Mouse (Mus musculus) CD4-positive naive resting alpha-beta T cell, adult 76 days (primary cell): ENCODE measurements around the gene Tas2r102. TPM values are rescaled to one million over a fixed set of nuclear protein-coding genes. Genes with fewer than 3 reads are reported as not detected.

Experiments used
- total RNA-seq: library from RNA; stranded (reverse); gene quantifications from one replicate; pipeline ENCODE4 v1.2.4, GENCODE M21; 2023

Gene Tas2r102
- total RNA-seq: not detected

GRCm38 (mm10) chr6:132761831-132762230 is at the start of gene Tas2r102:
TSS of gene Tas2r102 (plus strand) at chr6:132762131.

GRCm38 (mm10) chr6:132737935-132738334 is 24.0 kb upstream of the Tas2r102 start, which contains the start of gene Tas2r115:
TSS of gene Tas2r115 (minus strand) at chr6:132738035.

DNA sequence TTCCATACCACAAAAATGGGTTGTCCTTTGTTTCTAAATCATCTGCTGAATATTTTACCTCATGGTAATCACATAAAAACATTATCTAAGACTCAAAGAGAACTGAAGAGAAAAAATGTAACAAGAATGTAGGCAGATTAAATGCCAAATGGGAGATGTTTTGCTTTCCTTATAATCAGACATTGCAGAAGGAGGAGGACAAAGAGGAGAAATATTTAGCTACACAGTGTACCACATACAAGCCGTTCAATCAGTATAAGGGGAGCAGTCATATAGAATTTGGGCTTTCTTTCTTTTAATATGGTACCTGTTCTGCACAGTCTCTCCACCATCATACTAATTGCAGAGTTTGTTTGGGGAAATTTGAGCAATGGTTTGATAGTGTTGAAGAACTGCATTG is 7.5 kb upstream of the Tas2r102 start, which contains the start of gene Tas2r124:
Gene Tas2r124 (plus strand): TSS at position 301 of the 400 bp plus-strand sequence.

GRCm38 (mm10) chr6:132778062-132778461 is 16.1 kb downstream of the Tas2r102 start, which contains the start of gene Tas2r136:
TSS of gene Tas2r136 (minus strand) at chr6:132778162.

GRCm38 (mm10) chr6:132802518-132802917 is 40.6 kb downstream of the Tas2r102 start, which contains the start of gene Tas2r117:
TSS of gene Tas2r117 (plus strand) at chr6:132802818.

Other genes with a start within 250 kb of the Tas2r102 start
- not detected for gene Prh1, start 192.3 kb upstream of the Tas2r102 start, total RNA-seq
- gene Prp2, start 166.2 kb upstream of the Tas2r102 start, total RNA-seq: not detected
- gene A630073D07Rik, start 110.6 kb upstream of the Tas2r102 start, total RNA-seq: not detected
- gene Tas2r120, start 105.2 kb upstream of the Tas2r102 start, total RNA-seq: not detected
- gene Tas2r121, start 61.1 kb upstream of the Tas2r102 start, total RNA-seq: not detected
- not detected for gene Tas2r122, start 50.2 kb upstream of the Tas2r102 start, total RNA-seq
- not detected for gene Tas2r115, start 24.1 kb upstream of the Tas2r102 start, total RNA-seq
- gene Tas2r124, start 7.4 kb upstream of the Tas2r102 start, total RNA-seq: not detected
- gene Tas2r136, start 16.0 kb downstream of the Tas2r102 start, total RNA-seq: not detected
- not detected for gene Tas2r117, start 40.7 kb downstream of the Tas2r102 start, total RNA-seq
- gene Tas2r123, start 85.0 kb downstream of the Tas2r102 start, total RNA-seq: not detected
- gene Tas2r116, start 93.3 kb downstream of the Tas2r102 start, total RNA-seq: not detected
- not detected for gene Tas2r110, start 105.9 kb downstream of the Tas2r102 start, total RNA-seq
- gene Tas2r113, start 130.9 kb downstream of the Tas2r102 start, total RNA-seq: not detected
- not detected for gene Tas2r125, start 147.5 kb downstream of the Tas2r102 start, total RNA-seq
- not detected for gene Tas2r129, start 189.0 kb downstream of the Tas2r102 start, total RNA-seq
- not detected for gene Tas2r131, start 195.8 kb downstream of the Tas2r102 start, total RNA-seq
- not detected for gene Tas2r109, start 218.8 kb downstream of the Tas2r102 start, total RNA-seq